Mouse (Mus musculus): ENCODE results near the gene Spin2g. TPM values are rescaled to one million over a fixed set of nuclear protein-coding genes. Genes with fewer than 3 reads are reported as not detected.

The Spin2g gene
- polyA plus RNA-seq (2012; rRNA removed; ENCODE audit: low replicate concordance) = not detected in 2 replicates

GRCm38 (mm10) chrX:34238633-34239032, at the start of gene Spin2g:
Gene Spin2g, minus strand, starts transcription at chrX:34238733.

Other genes starting within 250 kb of the Spin2g start
- not detected in 2 replicates for gene Btbd35f9, start 77.2 kb downstream of the Spin2g start, polyA plus RNA-seq (2012; rRNA removed; ENCODE audit: low replicate concordance)
- gene Btbd35f8, start 211.8 kb upstream of the Spin2g start, polyA plus RNA-seq (2012; rRNA removed; ENCODE audit: low replicate concordance) = not detected in 2 replicates